Mouse (Mus musculus): ENCODE data around the gene Sestd1.

The Sestd1 gene

DNA sequence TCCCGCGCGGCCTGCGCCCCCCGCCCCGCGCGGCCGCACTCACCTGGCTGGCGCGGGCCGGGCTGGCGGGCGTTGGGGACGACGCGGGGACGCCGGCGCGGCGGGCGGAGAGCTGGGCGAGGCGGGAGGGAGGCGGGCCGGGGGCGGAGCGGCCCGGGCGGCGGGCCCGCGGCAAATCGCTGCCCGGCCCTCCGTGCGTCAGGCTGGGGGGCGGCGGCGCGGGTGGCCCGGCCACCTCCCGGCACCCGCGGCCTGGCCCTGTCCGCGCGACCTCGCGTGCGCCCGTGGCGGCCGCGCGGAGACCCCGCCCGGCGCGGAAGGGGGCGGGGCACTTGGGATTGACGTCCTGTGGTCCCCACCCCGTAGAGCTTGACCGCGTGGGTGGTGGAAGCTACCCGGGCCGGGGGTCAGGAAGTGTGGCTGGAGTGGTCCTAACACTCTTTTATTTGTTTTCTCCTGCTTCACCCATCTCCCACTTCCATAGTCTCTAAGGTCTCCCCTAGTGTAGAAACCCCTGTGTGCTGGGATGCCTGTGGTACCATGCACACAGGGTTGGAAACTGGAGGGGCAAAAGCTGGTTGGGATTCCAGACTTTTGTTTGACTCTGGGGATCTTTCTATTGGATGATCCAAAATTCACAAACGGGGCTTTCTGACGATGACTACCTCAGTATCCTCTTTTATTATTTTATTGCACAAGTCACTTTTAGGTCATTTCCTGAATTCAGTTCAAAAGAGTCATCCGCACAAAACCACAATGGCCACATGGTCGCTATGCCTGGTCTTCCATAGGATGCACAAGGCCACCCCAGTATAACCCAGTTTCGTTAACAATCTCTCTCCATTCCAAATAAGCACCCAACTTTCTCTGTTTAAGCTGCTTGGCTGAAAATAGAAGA lies at the start of gene Sestd1:
Sestd1 (minus strand) TSS at position 81 of the 898 bp plus-strand sequence.
- peak; percentile 84 for DNase-seq (ENCODE audit: inconsistent ontology term)

DNA sequence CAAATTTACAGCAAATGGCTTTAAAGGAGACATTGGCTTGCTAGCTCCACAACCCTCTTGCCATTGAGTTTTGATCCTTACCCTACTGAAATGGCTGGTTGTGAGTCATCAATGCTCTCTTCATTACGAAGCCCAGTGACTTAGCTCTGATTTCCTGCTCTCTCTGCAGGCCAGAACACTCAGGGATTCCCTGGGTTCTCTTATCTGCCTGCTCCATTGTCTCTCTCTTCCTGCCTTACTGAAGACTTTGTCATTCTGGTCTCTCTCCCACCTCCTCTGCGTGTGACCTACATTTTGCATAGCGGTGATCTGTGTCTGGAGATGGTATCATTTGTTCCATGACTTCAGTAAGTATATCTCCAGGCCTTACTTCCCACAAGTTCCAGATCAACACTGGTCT lies 46.9 kb upstream of the Sestd1 start:
- DNase-seq (ENCODE audit: inconsistent ontology term): no peak

DNA sequence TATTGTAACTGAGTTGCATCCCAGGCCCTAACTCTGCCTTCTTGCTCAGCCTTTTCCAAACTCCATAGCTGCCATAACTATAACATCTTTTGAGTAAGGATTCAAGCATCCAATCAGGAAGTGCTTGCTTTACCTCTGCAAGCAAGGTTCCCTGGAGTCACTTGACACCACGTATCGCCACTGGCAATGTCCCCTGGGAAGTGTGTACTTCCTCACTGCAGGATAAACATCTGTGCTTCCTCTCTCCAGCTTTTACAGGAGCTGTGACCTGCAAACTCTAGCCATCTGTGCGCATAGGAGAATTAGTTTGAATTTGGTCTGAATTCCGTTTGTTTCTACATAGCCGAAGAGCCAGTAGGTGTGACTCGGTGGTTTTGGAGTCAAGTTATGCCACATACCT lies 43.3 kb upstream of the Sestd1 start:
- no peak for DNase-seq (ENCODE audit: inconsistent ontology term)

DNA sequence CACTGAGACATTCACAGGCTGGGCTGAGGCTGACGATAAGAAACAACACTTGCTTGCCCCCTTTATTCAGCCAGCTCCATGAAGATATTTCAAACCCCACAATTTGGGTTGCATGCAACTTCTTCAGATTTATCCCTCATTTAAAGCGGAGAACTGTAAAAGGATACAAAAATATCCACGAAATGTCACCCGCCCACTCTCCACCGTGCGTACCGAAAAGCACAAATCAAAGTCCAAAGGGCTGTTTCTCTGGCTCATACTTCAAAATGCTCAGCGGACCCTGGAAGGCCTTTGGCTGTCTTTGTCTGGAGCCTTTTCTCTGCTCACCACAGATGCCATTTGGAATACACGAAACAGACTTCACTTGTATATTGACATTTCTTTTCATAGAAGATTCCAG lies 42.8 kb upstream of the Sestd1 start:
- peak; percentile 35 for DNase-seq (ENCODE audit: inconsistent ontology term)

DNA sequence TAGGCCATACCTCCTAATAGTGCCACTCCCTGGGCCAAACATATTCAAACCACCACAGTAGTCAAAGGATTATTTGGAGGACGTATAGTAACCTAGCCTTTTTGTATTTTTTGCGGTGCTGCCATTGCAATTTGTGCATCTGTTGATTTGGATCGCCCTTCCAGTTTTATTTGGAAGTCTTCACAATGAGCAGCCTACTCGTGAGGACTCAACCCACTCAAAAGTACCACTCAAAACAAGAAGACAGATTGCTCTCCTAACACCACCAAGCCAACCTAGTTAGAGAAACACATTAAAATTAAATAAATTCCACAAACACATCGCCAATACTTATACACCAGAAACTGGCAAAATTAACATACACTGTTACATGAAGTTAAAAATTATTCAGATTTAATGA lies 38.8 kb upstream of the Sestd1 start:
- DNase-seq (ENCODE audit: inconsistent ontology term): no peak

DNA sequence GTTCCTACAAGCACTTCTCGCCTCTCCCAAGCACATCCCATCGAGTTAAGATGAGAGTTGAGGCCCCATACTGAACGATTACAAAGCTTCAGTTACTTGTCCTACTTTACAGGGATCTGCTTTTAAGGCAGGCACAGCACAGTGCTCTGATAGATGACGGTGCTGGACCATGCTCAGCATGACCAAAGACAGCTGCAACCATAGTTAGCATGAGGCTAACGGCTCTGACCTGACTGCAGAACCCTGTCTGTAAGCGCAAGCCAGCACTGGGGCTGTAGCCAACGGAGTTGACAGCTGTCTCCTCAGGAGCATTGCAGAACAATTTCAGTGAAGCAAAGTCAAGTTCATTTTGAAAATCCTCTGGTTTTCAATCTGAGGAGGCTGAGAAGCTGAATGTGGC lies 36.6 kb upstream of the Sestd1 start:
- peak; percentile 22 for DNase-seq (ENCODE audit: inconsistent ontology term)

DNA sequence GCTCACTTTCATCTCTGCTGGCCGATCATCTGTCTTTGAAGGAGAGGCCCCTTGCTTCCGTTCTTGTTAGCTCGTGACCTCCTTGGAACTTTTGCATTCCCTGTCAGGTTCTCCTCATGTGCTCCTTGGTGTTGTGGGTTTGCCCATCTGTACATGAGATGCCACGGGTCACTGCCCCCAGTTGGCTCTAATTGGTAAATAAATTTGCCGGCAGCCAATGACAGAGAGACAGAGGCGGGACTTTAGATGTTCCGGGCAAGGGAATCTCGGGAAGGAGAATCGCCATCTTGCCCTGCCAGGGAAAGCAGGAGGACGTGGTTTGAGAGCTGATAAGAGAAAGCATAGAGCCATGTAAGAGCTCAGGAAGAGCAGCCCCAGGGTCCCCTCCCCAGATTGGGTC lies 33.5 kb upstream of the Sestd1 start:
- no peak for DNase-seq (ENCODE audit: inconsistent ontology term)

DNA sequence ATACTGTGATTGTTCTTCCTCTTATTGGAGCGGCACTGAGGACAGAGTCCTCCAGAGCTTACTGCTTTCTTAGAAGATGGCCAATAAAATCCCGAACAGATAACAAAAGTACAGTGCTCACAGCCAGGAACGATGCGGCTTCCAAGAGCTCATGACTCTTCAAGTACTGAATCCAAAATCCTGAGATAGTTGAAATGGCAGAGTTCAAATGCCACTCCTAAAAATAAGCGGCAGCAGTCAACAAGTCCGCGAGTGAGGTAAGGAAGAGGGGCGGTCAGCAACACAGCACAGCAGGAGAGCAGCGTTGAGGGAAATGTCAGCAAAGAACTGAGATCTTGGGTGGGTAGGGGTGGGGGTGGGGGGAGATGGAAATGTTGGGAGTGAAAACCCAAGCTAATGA lies 32.2 kb upstream of the Sestd1 start:
- no peak for DNase-seq (ENCODE audit: inconsistent ontology term)

DNA sequence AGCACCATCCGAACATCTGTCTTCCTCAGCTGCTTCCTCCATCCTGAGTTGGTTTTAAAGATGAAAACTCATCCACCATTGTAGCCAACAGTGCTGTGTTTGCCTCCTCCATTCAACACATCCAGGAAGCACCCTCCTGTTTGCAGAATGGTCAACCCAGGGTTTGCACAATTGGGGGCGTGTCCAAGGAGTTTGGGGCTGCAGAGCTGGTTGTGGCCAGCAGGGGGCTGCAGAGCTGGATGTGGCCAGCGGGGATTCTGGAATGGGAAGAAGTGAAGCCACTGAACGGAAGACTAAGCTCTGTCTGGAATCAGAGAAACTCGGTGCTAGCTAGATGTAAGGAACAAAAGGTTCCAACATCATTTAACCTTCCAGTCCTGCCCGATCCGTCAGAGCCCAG lies 28.9 kb upstream of the Sestd1 start:
- DNase-seq (ENCODE audit: inconsistent ontology term): no peak

DNA sequence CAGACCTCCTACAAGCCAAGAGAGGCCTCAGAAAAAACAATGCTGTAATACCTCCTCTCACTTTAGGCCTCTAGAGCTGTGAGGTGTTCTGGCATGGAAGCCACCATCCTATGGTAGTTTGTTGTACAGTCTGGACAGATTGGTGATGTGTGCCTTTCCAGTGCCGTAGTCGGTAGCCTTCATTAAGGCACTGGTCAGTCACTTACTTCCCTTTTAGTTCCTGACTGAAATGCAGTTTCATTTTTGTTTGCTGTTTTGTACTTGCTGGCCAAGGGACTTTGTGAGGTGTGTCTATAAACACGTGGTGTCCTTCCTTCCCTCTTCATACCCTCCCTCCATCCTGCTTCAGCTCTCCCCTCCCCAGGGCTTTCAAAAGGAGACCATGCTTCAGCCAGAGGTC lies 24.1 kb upstream of the Sestd1 start:
- no peak for DNase-seq (ENCODE audit: inconsistent ontology term)

DNA sequence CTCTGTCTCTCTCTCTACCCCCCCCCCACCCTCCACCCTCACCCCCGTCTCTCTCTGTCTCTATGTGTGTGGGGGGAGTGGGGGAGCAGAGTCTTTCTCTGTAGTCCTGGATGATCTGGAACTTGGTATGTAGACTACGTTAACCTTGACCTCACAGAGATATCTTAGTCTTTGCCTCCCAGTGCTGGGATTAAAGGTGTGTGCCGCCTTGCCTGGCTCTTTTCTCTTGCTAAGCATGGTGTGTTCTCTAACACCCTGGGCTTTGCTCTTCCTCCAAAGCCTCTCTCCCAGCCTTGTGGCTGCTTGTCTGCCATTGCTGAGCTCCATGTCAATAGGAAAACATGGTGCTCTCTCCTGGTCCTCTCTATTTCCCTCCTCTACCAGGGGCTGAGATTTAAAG lies 23.3 kb upstream of the Sestd1 start:
- no peak for DNase-seq (ENCODE audit: inconsistent ontology term)

DNA sequence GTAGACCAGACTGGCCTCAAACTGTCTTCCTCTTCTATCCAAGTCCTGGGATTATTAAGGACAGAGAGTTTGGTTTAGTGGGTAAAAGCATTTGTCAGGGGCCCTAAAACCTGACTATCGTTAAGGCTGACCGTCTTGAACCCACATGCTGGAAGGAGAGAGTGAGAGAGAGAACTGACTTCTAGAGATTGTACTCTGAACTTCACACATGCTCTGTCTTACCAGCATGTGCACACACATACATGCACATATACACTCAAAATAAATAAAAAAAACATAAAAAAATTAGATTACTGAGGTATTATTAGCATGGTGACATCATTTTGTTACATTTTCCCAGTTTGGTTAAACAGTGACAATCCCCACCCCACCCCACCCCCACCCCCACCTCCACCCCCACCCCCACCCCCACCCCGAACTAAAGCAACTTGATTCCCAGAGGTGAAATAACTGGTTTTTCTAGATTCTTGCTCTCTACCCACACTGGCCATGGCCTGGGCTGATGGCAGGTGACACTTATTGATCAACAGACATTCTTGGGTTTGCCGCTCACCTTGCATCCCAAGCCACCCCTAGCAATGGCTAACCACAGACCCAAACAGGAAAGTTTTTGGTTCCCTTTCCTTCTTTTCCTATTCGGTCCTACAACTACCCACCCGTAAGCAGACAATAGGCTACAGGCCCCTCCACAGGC lies 22.4 kb upstream of the Sestd1 start:
- no peak for DNase-seq (ENCODE audit: inconsistent ontology term)

DNA sequence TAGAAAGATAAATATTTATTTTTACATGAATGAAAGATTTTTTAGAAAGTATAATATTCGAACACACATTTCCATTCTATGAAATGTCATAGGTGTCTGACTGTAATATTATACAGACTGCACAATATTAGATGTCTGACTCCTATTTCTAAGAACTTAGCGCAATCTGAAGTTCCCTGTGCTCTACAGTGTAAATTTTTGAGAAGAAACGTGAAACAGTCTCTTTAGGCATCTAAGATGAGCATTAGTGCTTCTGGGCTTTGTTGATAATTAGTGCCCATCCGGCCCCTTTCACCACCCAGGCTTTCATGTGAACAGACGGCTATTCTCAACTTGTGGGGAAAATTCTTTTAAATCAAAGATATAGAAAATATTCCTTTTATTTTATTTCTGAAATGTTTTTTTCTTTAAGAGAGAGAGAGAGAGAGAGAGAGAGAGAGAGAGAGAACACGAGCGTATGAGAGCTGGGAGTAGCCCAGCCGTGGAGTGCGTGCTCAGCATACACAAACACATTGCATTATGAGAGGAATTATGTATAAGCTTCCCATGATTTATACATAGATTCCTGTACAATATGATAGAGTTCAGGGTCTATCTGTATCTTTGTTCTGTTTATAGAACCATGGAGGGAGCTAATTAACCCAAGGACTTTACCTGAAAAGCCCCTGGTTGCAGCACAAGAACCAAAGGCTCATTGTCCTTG lies 21.4 kb upstream of the Sestd1 start:
- DNase-seq (ENCODE audit: inconsistent ontology term): no peak

DNA sequence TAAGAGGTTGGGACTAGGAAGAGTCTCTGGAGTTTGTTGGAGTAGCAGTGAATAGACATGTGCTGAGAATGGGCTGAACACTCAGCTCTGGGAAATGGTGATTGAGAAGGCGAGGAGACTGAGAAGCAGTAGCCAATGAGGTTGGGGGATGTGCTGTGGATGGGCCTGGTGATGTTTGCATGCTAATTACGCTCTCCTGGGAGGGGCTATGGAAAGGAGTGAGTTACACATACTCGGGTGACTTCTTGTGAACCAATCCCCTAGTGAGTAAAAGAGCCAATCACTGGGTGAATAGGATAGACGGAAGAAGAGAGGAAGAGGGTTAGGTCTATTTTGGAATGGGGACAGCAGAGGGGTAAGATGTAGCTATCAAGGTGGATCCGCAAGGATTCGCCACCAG lies 9.3 kb upstream of the Sestd1 start:
- no peak for DNase-seq (ENCODE audit: inconsistent ontology term)

DNA sequence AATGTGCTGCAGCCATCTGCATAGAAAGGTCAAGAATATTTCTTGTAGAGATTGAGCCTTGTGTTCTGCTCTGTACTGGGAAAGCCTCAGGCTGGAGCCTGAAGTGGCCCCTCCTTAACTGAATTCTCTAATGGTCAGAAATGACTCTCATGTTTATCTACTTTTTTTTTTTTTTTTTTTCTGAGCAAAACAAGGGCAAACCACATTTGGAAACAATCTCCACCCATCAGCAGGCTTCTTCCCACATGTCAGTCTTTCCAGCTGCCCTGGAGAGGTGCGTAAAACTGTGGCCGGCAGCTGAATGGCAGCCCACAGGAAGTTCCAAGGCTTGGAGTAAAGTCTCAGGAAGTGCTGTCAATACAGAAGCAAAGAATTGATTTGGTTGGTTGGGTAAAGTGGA lies 6.4 kb upstream of the Sestd1 start:
- DNase-seq (ENCODE audit: inconsistent ontology term): no peak

DNA sequence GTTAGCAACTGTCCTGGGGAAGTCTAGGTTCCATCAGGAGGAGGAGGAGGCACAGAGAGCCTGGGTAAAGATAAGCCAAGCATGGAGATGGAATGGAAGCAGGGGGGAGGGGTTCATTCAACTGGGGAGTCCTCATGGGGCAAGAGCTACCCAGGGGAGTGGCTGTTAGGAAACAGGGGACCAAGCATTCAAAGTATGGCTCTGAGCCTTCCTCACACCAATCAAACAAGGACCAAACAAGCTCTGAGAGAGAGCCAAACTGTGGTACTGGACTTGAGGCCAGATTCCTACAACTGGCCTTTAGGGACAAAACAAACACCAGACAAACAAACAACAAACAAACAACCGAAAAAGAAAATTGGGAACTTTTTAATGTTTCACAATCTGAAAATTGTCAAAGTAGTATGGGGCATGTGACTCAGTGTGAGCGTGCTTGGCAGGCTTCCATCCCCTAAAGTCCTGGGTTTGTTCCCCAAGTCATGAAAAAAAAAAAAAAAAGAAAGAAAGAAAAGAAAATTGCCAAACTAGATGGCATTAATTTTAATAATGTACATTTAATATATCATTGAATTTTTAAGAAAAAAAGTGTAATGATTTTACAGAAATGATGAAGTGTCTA lies 4.0 kb upstream of the Sestd1 start:
- DNase-seq (ENCODE audit: inconsistent ontology term): no peak

DNA sequence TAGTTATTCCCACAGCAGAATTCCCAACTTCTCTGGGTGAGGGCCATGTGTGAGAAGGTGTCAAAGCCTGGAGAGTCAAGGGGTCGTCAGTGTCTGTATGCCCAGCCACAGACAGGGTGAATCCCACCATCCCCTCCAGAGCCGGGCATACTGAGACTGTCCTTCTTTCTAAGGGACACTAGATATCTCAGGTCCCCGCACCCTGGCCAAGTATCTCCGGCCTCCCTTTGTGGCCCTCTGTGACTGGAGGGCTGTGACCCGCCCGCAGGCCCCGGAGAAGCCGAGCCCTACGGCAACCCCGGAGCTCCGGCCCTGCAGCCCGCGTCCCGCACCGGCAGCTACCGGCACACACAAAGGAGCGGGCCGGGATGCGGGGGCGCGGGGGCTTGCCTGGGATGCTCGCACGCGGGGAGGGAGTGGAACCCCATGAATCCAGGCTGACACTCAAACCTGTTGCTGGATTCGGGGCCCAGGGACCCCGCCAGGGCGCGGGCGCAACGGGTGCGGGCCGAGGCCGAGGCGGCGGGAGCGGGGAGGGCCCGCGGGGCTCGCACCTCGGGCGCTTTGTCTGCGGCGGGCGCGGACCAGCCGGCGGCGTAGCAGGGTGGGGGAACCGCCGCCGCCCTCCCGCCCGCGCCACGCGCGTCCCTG lies 406 bp downstream of the Sestd1 start:
- DNase-seq (ENCODE audit: inconsistent ontology term): peak; percentile 59

DNA sequence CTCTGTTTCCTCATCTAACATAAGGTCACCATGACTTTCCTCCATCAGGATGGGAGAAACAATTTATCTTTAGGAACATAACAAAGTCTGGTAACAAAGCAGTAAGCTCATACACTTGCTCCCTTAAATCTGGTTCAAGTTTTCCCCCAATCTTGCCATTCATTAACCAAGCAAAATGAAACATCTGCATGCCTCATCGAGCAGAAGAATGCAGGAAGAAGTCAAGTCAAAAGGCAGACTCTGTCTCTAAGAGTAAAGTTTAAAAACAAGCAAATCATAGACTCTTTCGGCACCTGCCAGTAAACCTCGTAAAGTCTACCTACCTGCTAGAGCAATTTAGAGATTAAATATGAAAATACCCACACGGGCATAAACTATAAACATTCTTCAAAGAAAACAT lies 3.1 kb downstream of the Sestd1 start:
- no peak for DNase-seq (ENCODE audit: inconsistent ontology term)

DNA sequence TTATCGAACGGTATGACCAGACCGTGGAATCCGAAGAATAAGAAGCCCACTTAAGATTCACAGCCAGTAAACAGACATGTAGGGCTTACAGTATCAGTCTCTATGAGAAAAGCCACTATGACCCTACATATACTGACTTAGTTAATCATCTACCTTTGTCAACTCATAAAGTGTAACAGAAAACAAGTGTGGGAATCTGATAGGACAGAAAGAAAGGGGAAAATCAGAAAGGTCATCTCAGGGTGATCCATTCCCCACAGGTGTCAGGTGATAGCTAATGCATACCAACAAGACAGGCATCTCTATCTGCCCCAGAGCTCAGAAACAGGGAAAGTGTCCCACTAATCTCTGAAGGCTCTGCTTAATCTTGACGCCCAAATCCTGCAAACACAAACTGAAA lies 4.5 kb downstream of the Sestd1 start:
- DNase-seq (ENCODE audit: inconsistent ontology term): no peak

DNA sequence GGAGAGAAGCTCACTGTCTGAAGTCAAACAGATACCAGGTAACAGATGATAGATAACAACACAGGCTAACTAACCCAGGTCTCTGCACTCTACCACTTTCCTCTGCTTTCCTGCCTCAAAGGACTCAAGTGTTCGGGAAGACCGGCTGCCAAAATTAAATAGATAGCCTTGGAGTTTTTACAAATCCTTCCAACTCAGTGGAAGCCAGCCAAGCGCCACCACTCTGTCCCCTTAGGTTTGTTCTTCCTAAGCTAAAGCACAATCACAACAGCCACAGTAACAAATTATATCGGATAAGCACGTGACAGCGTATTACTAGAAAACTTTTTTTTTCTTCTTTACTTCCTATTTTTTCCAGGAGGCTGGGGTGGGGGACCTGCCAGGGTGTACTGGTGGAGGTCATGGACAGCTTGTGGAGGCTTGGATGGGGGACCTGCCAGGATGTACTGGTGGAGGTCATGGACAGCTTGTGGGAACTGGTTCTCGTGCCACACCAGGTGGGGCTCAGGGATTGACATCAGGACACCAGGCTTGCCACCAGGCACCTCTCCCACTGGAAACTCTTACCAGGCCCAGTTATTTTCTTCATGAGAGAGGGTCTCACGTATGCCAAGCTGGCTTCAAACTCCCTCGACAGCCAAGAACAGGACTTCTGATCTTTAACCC lies 5.3 kb downstream of the Sestd1 start:
- DNase-seq (ENCODE audit: inconsistent ontology term): no peak

DNA sequence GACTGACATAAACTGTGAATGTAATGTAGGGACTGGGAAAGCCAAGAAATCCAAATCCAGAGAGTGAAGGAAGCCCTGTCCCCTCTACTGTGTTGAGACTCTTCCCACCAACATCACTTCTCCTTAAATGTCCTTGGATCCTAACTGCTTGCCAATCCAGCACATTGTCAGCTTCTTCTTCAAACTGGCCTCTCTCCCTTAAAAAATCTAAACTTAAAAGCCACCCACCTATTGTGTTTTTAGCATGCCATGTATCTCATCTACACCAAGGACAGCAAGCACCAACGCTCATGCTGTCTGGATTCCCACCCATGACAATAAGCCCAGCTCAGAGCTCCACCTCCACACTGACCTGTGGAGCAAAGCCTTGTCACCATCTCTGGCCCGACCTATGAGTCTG lies 7.4 kb downstream of the Sestd1 start:
- no peak for DNase-seq (ENCODE audit: inconsistent ontology term)
